Mouse (Mus musculus) heart, adult 2 months (tissue): ENCODE measurements around the gene Mybbp1a. TPM values are rescaled to one million over a fixed set of nuclear protein-coding genes. Genes with fewer than 3 reads are reported as not detected.

Experiments
- DNase-seq, 2 experiments: peaks; one replicate each; pipeline ENCODE4 v3.0.0; 2021
- H3K27ac ChIP-seq: fragments of 200-600 bp; 2 replicates; pipeline ENCODE4 v1.8.1; 2022
- H3K27me3 ChIP-seq: fragments of 200-500 bp; 2 replicates; pipeline ENCODE4 v1.6.1; 2012; ENCODE audit warnings: mild to moderate bottlenecking, low read length, inconsistent platforms, mixed read lengths; ENCODE audit not compliant: control insufficient read depth, insufficient read depth
- H3K36me3 ChIP-seq: fragments of 200-500 bp; 2 replicates; pipeline ENCODE4 v1.6.1; 2012; ENCODE audit warnings: low read length, inconsistent platforms; ENCODE audit not compliant: control insufficient read depth, insufficient read depth
- H3K4me1 ChIP-seq: fragments of 200-500 bp; 2 replicates; pipeline ENCODE4 v1.6.1; 2011; ENCODE audit warnings: low read length; ENCODE audit not compliant: control insufficient read depth, insufficient read depth
- H3K4me3 ChIP-seq: fragments of 200-600 bp; 2 replicates; pipeline ENCODE4 v1.8.1; 2022
- H3K79me2 ChIP-seq: fragments of 200-500 bp; replicated peaks from 2 replicates; pipeline ENCODE4 v1.6.1; 2012; ENCODE audit warnings: mild to moderate bottlenecking, inconsistent platforms, low read length, moderate library complexity, mixed read lengths; ENCODE audit not compliant: control insufficient read depth, insufficient read depth
- H3K9ac ChIP-seq: fragments of 200-500 bp; 2 replicates; pipeline ENCODE4 v1.6.1; 2012; ENCODE audit warnings: low read depth, mild to moderate bottlenecking, control low read depth, inconsistent platforms, low read length, mixed read lengths
- CTCF ChIP-seq: fragments of 200-600 bp; IDR thresholded peaks from 2 replicates; pipeline ENCODE4 v1.8.1; 2022; ENCODE audit warnings: antibody characterized with exemption, mild to moderate bottlenecking, moderate library complexity
- EP300 ChIP-seq: fragments of 200-500 bp; IDR thresholded peaks from 2 replicates; pipeline ENCODE4 v1.6.1; 2011; ENCODE audit warnings: low read depth, low read length, control low read depth; ENCODE audit not compliant: insufficient read depth
- POLR2A ChIP-seq: fragments of 200-500 bp; IDR thresholded peaks from 2 replicates; pipeline ENCODE4 v1.6.1; 2011; ENCODE audit warnings: mild to moderate bottlenecking, low read depth, low read length, control low read depth; ENCODE audit not compliant: insufficient read depth
- WGBS: fragments of 180-500 bp; shearing (Covaris S2); methylation state at CpG from one replicate; pipeline ENCODE4 v1.1.7; 2018; 5-methylcytosine and 5-hydroxymethylcytosine counted together
- intact Hi-C: fragments of 180-260 bp; cut with DNase I; formaldehyde crosslinking; loops from one replicate; pipeline ENCODE4 v1.15.1; 2025
- polyA plus RNA-seq: library from polyadenylated mRNA; depleted of rRNA; stranded (reverse); fragments of >200 nt; gene quantifications from 2 replicates; pipeline ENCODE4 v1.2.3, GENCODE M21; 2012; rRNA removed
- total RNA-seq, 2 experiments: library from RNA; stranded (reverse); gene quantifications; 2 replicates each; pipeline ENCODE4 v1.2.3; 2021

Gene Mybbp1a
- total and polyA plus RNA-seq, 3 experiments, result 21.8 to 46.1 (median 42.7) TPM

DNA sequence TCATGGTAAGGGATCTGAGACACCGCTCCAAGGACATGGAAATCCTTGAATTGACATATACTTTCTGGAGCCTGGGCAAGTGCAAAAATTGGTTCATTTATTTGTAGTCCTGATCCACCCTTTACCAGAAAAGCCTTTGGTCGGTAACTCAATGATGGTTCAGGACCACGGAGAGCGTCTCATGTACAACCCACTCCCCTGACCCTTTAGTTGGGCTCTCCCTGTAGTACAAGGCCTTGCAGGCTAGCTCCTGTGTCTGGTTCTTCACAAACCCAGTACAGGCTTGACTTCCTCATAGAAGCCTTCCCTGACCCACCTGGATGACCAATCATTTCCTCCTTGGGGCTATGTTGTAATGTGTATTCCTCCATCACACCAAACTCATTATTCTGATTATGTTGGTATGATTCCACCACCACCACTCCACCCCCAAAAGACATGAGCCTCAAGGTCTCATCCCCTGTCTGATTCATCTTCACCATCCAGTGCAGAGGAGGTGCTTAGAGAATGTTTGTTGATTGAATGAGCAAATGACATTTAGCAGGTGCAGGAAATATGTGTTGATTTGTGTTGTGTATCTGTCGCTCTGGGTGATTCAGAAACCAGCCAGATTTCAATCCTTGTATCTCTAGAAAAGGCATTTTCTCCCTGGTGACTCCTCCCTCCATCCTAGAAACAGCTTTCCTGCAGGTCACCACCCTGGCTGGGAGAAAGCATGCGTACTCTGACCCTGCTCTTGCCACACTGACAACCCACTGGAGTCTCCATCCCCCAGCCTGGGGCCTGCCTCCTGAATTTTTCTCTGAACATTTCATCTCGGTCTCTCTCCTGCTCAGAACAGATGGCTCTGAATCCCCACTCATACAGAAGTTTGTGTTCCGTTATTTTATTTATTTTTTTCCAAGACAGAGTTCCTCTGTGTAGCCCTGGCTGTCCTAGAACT lies 53.2 kb downstream of the Mybbp1a start:
- Histone ChIP-seq H3K27me3 (no peaks in the 10 kb centered on the region), H3K4me1 (no peaks in the 10 kb centered on the region; the same call in 1 of the 2 replicates), H3K36me3 (no peaks in the 10 kb centered on the region), H3K4me3 (no peak overlapping the region), H3K27ac (no peak overlapping the region), H3K9ac (no peak overlapping the region), H3K79me2 (no peaks in the 10 kb centered on the region)
- TF ChIP-seq EP300 (no peak), CTCF (no peak), POLR2A (no peak)
- WGBS, result 53% methylated on average over 8 of the region's 8 CpGs
- no peak for DNase-seq
- intact Hi-C loops, result loop anchor here (5.0 kb wide), 1 partner anchor 43 kb away; no protein-coding TSS in a partner anchor

DNA sequence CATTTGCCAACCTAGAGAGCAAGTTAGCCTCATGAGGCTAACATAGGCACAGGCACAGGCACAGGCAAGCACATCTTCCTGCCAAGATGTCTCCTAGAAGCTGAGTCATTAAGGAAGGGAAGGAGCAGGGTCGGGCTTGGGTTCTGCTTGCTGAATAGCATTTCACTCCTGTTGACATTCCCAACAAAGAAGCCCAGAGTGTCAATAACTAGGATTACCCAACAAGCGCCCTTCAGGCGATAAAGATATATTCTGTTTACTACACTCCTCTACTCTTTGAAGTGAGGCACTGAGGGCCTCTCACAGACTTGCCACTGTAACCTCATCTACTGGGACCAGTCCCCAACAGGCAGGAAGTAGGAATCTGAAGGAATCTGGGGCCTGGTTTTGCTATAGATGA lies 54.9 kb downstream of the Mybbp1a start:
- DNase-seq, result no peak
- Histone ChIP-seq H3K27ac (no peak overlapping the region), H3K4me3 (no peak overlapping the region), H3K27me3 (no peaks in the 10 kb centered on the region), H3K9ac (no peak overlapping the region), H3K36me3 (no peaks in the 10 kb centered on the region), H3K4me1 (no peaks in the 10 kb centered on the region), H3K79me2 (no peaks in the 10 kb centered on the region)
- WGBS, result 73% methylated on average over 3 of the region's 3 CpGs
- intact Hi-C loops, result no loop called here
- TF ChIP-seq POLR2A (no peak), CTCF (no peak), EP300 (no peak)

DNA sequence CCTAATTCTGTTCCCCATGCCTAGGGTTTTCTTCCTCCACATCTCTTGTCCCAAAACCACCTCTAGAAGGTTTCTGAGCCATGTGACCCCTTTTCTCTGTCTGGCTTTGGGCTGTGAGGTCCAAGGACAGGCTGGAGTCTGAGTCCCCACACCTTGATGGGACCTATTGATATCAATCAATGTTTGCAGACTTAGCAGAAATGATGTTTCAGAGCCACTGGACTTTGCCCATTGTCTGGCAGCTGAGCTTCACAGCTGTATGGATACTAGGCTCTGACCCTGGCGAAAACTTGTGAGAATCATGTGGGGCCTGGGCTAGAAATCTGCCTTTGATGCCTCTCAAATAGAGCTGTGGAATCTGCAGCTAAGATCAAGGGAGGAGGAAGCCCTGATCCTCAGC lies 55.6 kb downstream of the Mybbp1a start:
- Histone ChIP-seq H3K9ac (no peak overlapping the region), H3K27me3 (no peaks in the 10 kb centered on the region), H3K4me3 (no peak overlapping the region), H3K36me3 (no peaks in the 10 kb centered on the region), H3K79me2 (no peaks in the 10 kb centered on the region), H3K4me1 (no peaks in the 10 kb centered on the region), H3K27ac (no peak overlapping the region)
- intact Hi-C loops, result no loop called here
- TF ChIP-seq EP300 (no peak), CTCF (no peak), POLR2A (no peak)
- DNase-seq, result no peak
- 61% methylated on average over 1 of the region's 1 CpGs for WGBS

DNA sequence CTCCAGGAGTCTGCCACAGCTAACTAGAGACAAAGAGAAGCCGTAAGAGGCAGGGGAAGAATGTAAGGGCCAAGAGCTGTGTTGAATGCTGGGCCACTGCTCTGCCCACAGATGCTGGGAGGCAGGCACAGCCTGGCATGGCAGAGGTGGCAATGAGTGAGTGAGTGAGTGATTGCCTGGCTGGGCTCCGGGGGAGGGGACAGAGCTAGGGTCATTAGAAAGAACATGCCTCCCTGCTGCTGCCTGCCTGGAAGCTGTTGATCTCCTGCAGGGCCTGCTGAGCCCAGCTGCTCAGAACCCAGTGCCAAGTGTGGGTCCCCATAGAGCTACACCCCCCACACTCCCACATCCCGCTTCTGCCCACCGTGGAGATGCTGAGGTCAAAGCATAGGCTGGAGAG lies 56.2 kb downstream of the Mybbp1a start:
- Histone ChIP-seq H3K27ac (no peak overlapping the region), H3K4me3 (no peak overlapping the region), H3K79me2 (no peaks in the 10 kb centered on the region), H3K9ac (no peak overlapping the region), H3K4me1 (no peaks in the 10 kb centered on the region), H3K27me3 (no peaks in the 10 kb centered on the region), H3K36me3 (no peaks in the 10 kb centered on the region)
- intact Hi-C loops, result no loop called here
- 45% methylated on average over 4 of the region's 4 CpGs for WGBS
- peak in 1 of 2 experiments; percentile 15 for DNase-seq
- TF ChIP-seq POLR2A (no peak), EP300 (no peak), CTCF (no peak)

DNA sequence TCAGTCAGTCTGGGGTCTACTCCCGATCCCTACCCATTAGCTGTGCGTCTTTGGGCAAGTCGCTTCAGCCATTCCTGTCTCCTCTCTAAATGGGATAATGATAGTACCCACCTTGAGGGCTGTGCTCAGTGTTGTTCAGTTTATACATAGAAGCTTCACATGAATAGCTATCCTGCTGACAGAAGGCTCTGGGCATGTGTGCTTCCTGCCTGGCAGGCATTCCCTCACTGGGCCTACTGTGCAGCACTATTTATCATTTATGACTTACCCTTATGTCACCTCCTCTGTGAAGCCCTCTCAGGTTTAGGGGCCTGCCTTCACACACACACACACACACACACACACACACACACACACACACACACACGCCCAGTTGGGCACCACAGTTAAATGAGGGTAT lies 59.0 kb downstream of the Mybbp1a start:
- Histone ChIP-seq H3K27me3 (no peaks in the 10 kb centered on the region), H3K9ac (no peak overlapping the region), H3K4me1 (no peaks in the 10 kb centered on the region), H3K36me3 (no peaks in the 10 kb centered on the region), H3K27ac (no peak overlapping the region), H3K4me3 (no peak overlapping the region), H3K79me2 (no peaks in the 10 kb centered on the region)
- intact Hi-C loops, result no loop called here
- DNase-seq, result no peak
- 98% methylated on average over 4 of the region's 4 CpGs for WGBS
- TF ChIP-seq EP300, result no peak
- TF ChIP-seq CTCF, result no peak
- TF ChIP-seq POLR2A, result no peak

Other genes starting within 250 kb of the Mybbp1a start
- under 1 TPM; 0.13 to 0.25 TPM for gene Gm43951, start 234.5 kb upstream of the Mybbp1a start, total RNA-seq
- gene Gm43951, start 234.5 kb upstream of the Mybbp1a start, polyA plus RNA-seq, result 0.14 and 0.18 TPM in 2 replicates
- gene 4933427D14Rik, start 233.9 kb upstream of the Mybbp1a start, total RNA-seq, result 1 to 10 TPM; 2.0 to 2.3 TPM
- 2.0 and 2.8 TPM in 2 replicates for gene 4933427D14Rik, start 233.9 kb upstream of the Mybbp1a start, polyA plus RNA-seq
- 10 to 100 TPM; 39.0 to 43.7 TPM for gene Txndc17, start 233.8 kb upstream of the Mybbp1a start, total RNA-seq
- 37.6 and 50.9 TPM in 2 replicates for gene Txndc17, start 233.8 kb upstream of the Mybbp1a start, polyA plus RNA-seq
- 10 to 100 TPM in 1 of 2 experiments, 1 to 10 TPM in 1; 9.6 to 10.9 TPM for gene Med31, start 225.8 kb upstream of the Mybbp1a start, total RNA-seq
- 9.1 and 10.8 TPM in 2 replicates for gene Med31, start 225.8 kb upstream of the Mybbp1a start, polyA plus RNA-seq
- gene Slc13a5, start 174.1 kb upstream of the Mybbp1a start, total RNA-seq, result not detected
- 0.06 and 0.09 TPM in 2 replicates for gene Slc13a5, start 174.1 kb upstream of the Mybbp1a start, polyA plus RNA-seq
- gene Xaf1, start 139.7 kb upstream of the Mybbp1a start, total RNA-seq, result 10 to 100 TPM in 1 of 2 experiments, 1 to 10 TPM in 1; 9.7 to 10.6 TPM
- 21.8 and 52.4 TPM in 2 replicates for gene Xaf1, start 139.7 kb upstream of the Mybbp1a start, polyA plus RNA-seq
- gene Fbxo39, start 126.9 kb upstream of the Mybbp1a start, total RNA-seq, result not detected
- 0.23 TPM in 2 replicates for gene Fbxo39, start 126.9 kb upstream of the Mybbp1a start, polyA plus RNA-seq
- not detected for gene Tekt1, start 78.9 kb upstream of the Mybbp1a start, total RNA-seq
- 0.49 TPM in 1 of 2 replicates, not detected in the other for gene Tekt1, start 78.9 kb upstream of the Mybbp1a start, polyA plus RNA-seq
- gene Smtnl2, start 29.6 kb upstream of the Mybbp1a start, total RNA-seq, result 10 to 100 TPM; 13.1 to 14.3 TPM
- 12.7 and 18.9 TPM in 2 replicates for gene Smtnl2, start 29.6 kb upstream of the Mybbp1a start, polyA plus RNA-seq
- gene Ggt6, start 5.8 kb upstream of the Mybbp1a start, total RNA-seq, result not detected
- gene Ggt6, start 5.8 kb upstream of the Mybbp1a start, polyA plus RNA-seq, result 0.20 TPM in 1 of 2 replicates, not detected in the other
- gene Spns2, start 48.5 kb downstream of the Mybbp1a start, total RNA-seq, result 1 to 10 TPM; 6.1 to 7.9 TPM
- 13.8 and 18.1 TPM in 2 replicates for gene Spns2, start 48.5 kb downstream of the Mybbp1a start, polyA plus RNA-seq
- gene Spns3, start 109.2 kb downstream of the Mybbp1a start, total RNA-seq, result not detected
- gene Spns3, start 109.2 kb downstream of the Mybbp1a start, polyA plus RNA-seq, result 0.20 and 0.31 TPM in 2 replicates
- gene Ube2g1, start 165.9 kb downstream of the Mybbp1a start, total RNA-seq, result 10 to 100 TPM; 53.8 to 65.0 TPM
- 14.0 and 24.5 TPM in 2 replicates for gene Ube2g1, start 165.9 kb downstream of the Mybbp1a start, polyA plus RNA-seq
- 10 to 100 TPM; 15.7 to 15.8 TPM for gene Ankfy1, start 248.7 kb downstream of the Mybbp1a start, total RNA-seq
- 12.1 and 21.7 TPM in 2 replicates for gene Ankfy1, start 248.7 kb downstream of the Mybbp1a start, polyA plus RNA-seq